ENCODE assay signal across 8 mouse cellular contexts in the genomic region with DNA sequence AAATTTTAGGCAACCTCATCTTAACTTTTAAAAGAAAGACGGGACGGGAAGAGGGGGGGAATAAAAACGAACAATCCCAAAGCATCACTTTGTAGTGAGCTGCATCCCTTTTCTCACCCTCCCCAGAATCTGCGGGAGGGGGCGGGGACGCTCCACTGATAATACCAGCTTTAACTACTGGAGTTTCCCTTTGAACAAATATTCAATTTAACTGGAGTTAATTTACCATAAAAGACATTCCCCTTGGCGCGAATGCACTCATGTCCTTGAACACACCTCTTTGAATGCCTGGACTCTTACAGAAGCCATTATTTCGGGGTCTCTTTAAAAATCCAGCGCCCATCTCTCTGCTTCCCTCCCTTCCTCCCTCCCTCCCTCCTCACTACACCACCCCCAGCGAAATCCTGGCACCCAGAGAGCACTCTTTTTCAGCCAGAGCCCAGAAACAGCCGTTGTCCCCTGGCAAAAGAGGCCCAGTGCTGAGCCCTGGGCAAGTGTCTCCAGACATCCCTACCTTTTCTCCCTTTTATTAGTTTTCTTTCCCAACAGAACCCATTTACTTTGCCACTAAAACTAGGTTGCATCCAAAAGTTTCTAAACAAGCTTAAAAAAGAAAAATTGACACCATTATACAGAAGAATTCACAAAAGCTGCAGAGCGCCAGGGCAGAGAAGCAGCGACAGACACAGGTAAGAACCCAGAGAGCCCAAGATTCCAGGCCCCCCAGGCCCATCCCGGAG.
DNase-seq lines count a peak whose midpoint lies in the region; ATAC-seq and TF ChIP-seq lines count a peak whose summit lies in the region.

No protein-coding gene starts in this region.

- no peak for TF ChIP-seq POLR2A in spleen, adult 2 months (IDR thresholded peaks at IDR 0.05; ENCODE audit: low read depth, low read length)
- no peak for TF ChIP-seq POLR2A in small intestine, adult 2 months (IDR thresholded peaks at IDR 0.05; ENCODE audit: low read depth, low read length)

- peaks cover 1% of the 10 kb centered on the region; the same call in 1 of the 2 replicates for H3K4me1 ChIP-seq in spleen, adult 2 months (ENCODE audit: control insufficient read depth, insufficient read depth, insufficient read length)
- peaks cover 37% of the 10 kb centered on the region for H3K4me1 ChIP-seq in embryonic facial prominence, embryonic 15.5 days
- peaks cover 2% of the 10 kb centered on the region; the same call in 1 of the 2 replicates for H3K4me1 ChIP-seq in hindbrain, embryonic 11.5 days (replicated peaks; ENCODE audit: control insufficient read depth, insufficient read depth, low read length)
- H3K4me1 ChIP-seq in liver, embryonic 14.5 days (replicated peaks; ENCODE audit: control insufficient read depth in 2 of 2, insufficient read depth in 2 of 2, low read length in 1 of 2), result peaks cover 0 to 6% of the 10 kb centered on the region in 2 experiments; a peak in 1 of 4 replicates
- H3K4me1 ChIP-seq in small intestine, adult 2 months (ENCODE audit: control insufficient read depth, insufficient read depth, insufficient read length, low read length), result peaks cover 9% of the 10 kb centered on the region

- ATAC-seq in embryonic facial prominence, embryonic 15.5 days (ENCODE audit: insufficient number of reproducible peaks, low FRiP score, low TSS enrichment, low read depth), result no peak
- ATAC-seq in hindbrain, embryonic 11.5 days (ENCODE audit: low FRiP score), result no peak
- ATAC-seq in liver, embryonic 14.5 days (ENCODE audit: insufficient read depth), result no peak

- H3K4me2 ChIP-seq in embryonic facial prominence, embryonic 15.5 days (replicated peaks), result peak overlapping the region; percentile 95
- H3K4me2 ChIP-seq in hindbrain, embryonic 11.5 days (replicated peaks; ENCODE audit: low read depth, low read length), result peak overlapping the region; percentile 98
- H3K4me2 ChIP-seq in liver, embryonic 14.5 days (ENCODE audit: low read depth), result peak overlapping the region; percentile 61

- H3K9ac ChIP-seq in embryonic facial prominence, embryonic 15.5 days, result no peak overlapping the region
- peak overlapping the region; percentile 5 for H3K9ac ChIP-seq in hindbrain, embryonic 11.5 days (ENCODE audit: low read depth, low read length)
- H3K9ac ChIP-seq in liver, embryonic 14.5 days (replicated peaks), result no peak overlapping the region

- no peak for TF ChIP-seq CTCF in spleen, adult 2 months (IDR thresholded peaks at IDR 0.05; ENCODE audit: extremely low read depth, insufficient read depth, insufficient read length, insufficient replicate concordance)
- TF ChIP-seq CTCF in liver, embryonic 14.5 days (IDR thresholded peaks at IDR 0.05; ENCODE audit: low read depth), result no peak
- no peak for TF ChIP-seq CTCF in small intestine, adult 2 months (IDR thresholded peaks at IDR 0.05; ENCODE audit: extremely low read depth, insufficient read length, insufficient replicate concordance, low read depth, low read length)

- no peak overlapping the region; the same call in 1 of the 2 replicates for H3K4me3 ChIP-seq in spleen, adult 2 months (ENCODE audit: extremely low read depth, insufficient read depth, insufficient read length)
- H3K4me3 ChIP-seq in embryonic facial prominence, embryonic 15.5 days (replicated peaks), result peak overlapping the region; percentile 86
- peak overlapping the region; percentile 93; the same call in 1 of the 2 replicates for H3K4me3 ChIP-seq in hindbrain, embryonic 11.5 days (ENCODE audit: low read depth, low read length)
- H3K4me3 ChIP-seq in liver, embryonic 14.5 days (ENCODE audit: insufficient read depth in 1 of 2, low read depth in 2 of 2, low read length in 2 of 2), result peak overlapping the region; percentile 44 to 57
- H3K4me3 ChIP-seq in small intestine, adult 2 months (ENCODE audit: low read depth, low read length), result peak overlapping the region; percentile 12; the same call in 1 of the 2 replicates

- H3K9me3 ChIP-seq in embryonic facial prominence, embryonic 15.5 days (replicated peaks), result no peaks in the 10 kb centered on the region
- H3K9me3 ChIP-seq in hindbrain, embryonic 11.5 days (ENCODE audit: control insufficient read depth, low read length), result no peaks in the 10 kb centered on the region
- no peaks in the 10 kb centered on the region for H3K9me3 ChIP-seq in liver, embryonic 14.5 days (ENCODE audit: control insufficient read depth, low read length)

- no peaks in the 10 kb centered on the region for H3K36me3 ChIP-seq in spleen, adult 2 months (ENCODE audit: control insufficient read depth, insufficient read depth, low read length)
- H3K36me3 ChIP-seq in embryonic facial prominence, embryonic 15.5 days, result no peaks in the 10 kb centered on the region
- no peaks in the 10 kb centered on the region for H3K36me3 ChIP-seq in hindbrain, embryonic 11.5 days (ENCODE audit: control insufficient read depth, insufficient read depth, low read length)
- H3K36me3 ChIP-seq in liver, embryonic 14.5 days (replicated peaks; ENCODE audit: control insufficient read depth, insufficient read depth, low read depth), result no peaks in the 10 kb centered on the region
- H3K36me3 ChIP-seq in small intestine, adult 2 months (ENCODE audit: control insufficient read depth, insufficient read depth, low read length), result no peaks in the 10 kb centered on the region

- no peak for DNase-seq in spleen, adult 2 months (ENCODE audit: low read depth in 1 of 2, low spot score in 2 of 2)
- DNase-seq in spleen, postnatal 36 days (ENCODE audit: low spot score in 2 of 2), result no peak
- DNase-seq in hindbrain, embryonic 11.5 days (ENCODE audit: low spot score), result peak; percentile 45
- no peak for DNase-seq in liver, embryonic 14.5 days (ENCODE audit: low read depth in 3 of 3, low spot score in 3 of 3)
- no peak for DNase-seq in layer of hippocampus, postnatal 36 days
- no peak for DNase-seq in MN1 (ENCODE audit: low spot score)

- TF ChIP-seq EP300 in liver, embryonic 14.5 days (IDR thresholded peaks at IDR 0.05; ENCODE audit: low read depth), result no peak

- peak overlapping the region; percentile 18 for H3K27ac ChIP-seq in spleen, adult 2 months (ENCODE audit: insufficient read depth, low read length)
- H3K27ac ChIP-seq in embryonic facial prominence, embryonic 15.5 days (replicated peaks), result peak overlapping the region; percentile 100
- peak overlapping the region; percentile 99 for H3K27ac ChIP-seq in hindbrain, embryonic 11.5 days (ENCODE audit: low read depth, low read length)
- H3K27ac ChIP-seq in liver, embryonic 14.5 days, result no peak overlapping the region
- H3K27ac ChIP-seq in small intestine, adult 2 months (ENCODE audit: insufficient read depth, low read depth, low read length), result peak overlapping the region; percentile 89

- peaks cover 18% of the 10 kb centered on the region for H3K27me3 ChIP-seq in spleen, adult 2 months (ENCODE audit: control insufficient read depth, insufficient read depth, low read length)
- H3K27me3 ChIP-seq in embryonic facial prominence, embryonic 15.5 days, result no peaks in the 10 kb centered on the region
- peaks cover 3% of the 10 kb centered on the region; the same call in 1 of the 2 replicates for H3K27me3 ChIP-seq in hindbrain, embryonic 11.5 days (ENCODE audit: control insufficient read depth, insufficient read depth, low read length)
- peaks cover 97% of the 10 kb centered on the region for H3K27me3 ChIP-seq in liver, embryonic 14.5 days (ENCODE audit: control insufficient read depth, insufficient read depth, low read length)
- H3K27me3 ChIP-seq in small intestine, adult 2 months (ENCODE audit: control insufficient read depth, insufficient read depth, low read length), result no peaks in the 10 kb centered on the region

- 24% methylated on average over 15 of the region's 15 CpGs for WGBS in spleen, adult 2 months
- WGBS in embryonic facial prominence, embryonic 15.5 days, result 14% methylated on average over 15 of the region's 15 CpGs
- 3% methylated on average over 15 of the region's 15 CpGs for WGBS in hindbrain, embryonic 11.5 days
- WGBS in liver, embryonic 14.5 days (ENCODE audit: insufficient replicate concordance), result 9% methylated on average over 15 of the region's 15 CpGs
- WGBS in small intestine, adult 2 months, result 13% methylated on average over 15 of the region's 15 CpGs
